Mouse (Mus musculus) layer of hippocampus, adult 9-10 months (tissue): ENCODE data around the gene Zbtb32.

Source experiments
- DNase-seq: peaks from one replicate; pipeline ENCODE4 v3.0.0; 2022; ENCODE audit warnings: low spot score

Gene Zbtb32

GRCm38 (mm10) chr7:30598786-30599185 lies at the start of gene Zbtb32:
Gene Zbtb32, minus strand, starts transcription at chr7:30598909.
- no peak for DNase-seq

GRCm38 (mm10) chr7:30639083-30639482 lies 40.4 kb upstream of the Zbtb32 start:
- no peak for DNase-seq

GRCm38 (mm10) chr7:30636395-30636794 lies 37.7 kb upstream of the Zbtb32 start:
- DNase-seq = no peak

- DNase-seq = no peak
These were observed 37.0 kb upstream of the Zbtb32 start, which contains the start of gene Etv2 for GRCm38 (mm10) chr7:30635752-30636151. Gene Etv2, minus strand, starts transcription at chr7:30635852.

GRCm38 (mm10) chr7:30634621-30635020 lies 35.9 kb upstream of the Zbtb32 start:
- no peak for DNase-seq

- no peak for DNase-seq
These were observed 35.2 kb upstream of the Zbtb32 start for GRCm38 (mm10) chr7:30633762-30634412.

- DNase-seq = no peak
These were observed 30.3 kb upstream of the Zbtb32 start for GRCm38 (mm10) chr7:30629013-30629412.

- no peak for DNase-seq
These were observed 27.9 kb upstream of the Zbtb32 start for GRCm38 (mm10) chr7:30626647-30627046.

GRCm38 (mm10) chr7:30625530-30626384 lies 27.0 kb upstream of the Zbtb32 start, which contains the start of gene Cox6b1:
Gene Cox6b1, minus strand, starts transcription at chr7:30626151.
- peak; percentile 70 for DNase-seq

GRCm38 (mm10) chr7:30619202-30619601 lies 20.5 kb upstream of the Zbtb32 start:
- DNase-seq = no peak

GRCm38 (mm10) chr7:30618658-30619057 lies 19.9 kb upstream of the Zbtb32 start:
- no peak for DNase-seq

- DNase-seq = no peak
These were observed 16.5 kb upstream of the Zbtb32 start for GRCm38 (mm10) chr7:30615049-30615760.

GRCm38 (mm10) chr7:30614454-30614853 lies 15.7 kb upstream of the Zbtb32 start:
- DNase-seq = no peak

GRCm38 (mm10) chr7:30613529-30614112 lies 14.9 kb upstream of the Zbtb32 start:
- no peak for DNase-seq

GRCm38 (mm10) chr7:30612654-30613402 lies 14.1 kb upstream of the Zbtb32 start, which contains the start of gene Upk1a:
Gene Upk1a, minus strand, starts transcription at chr7:30612847.
- no peak for DNase-seq

- DNase-seq = no peak
These were observed 11.3 kb upstream of the Zbtb32 start for GRCm38 (mm10) chr7:30610043-30610442.

- DNase-seq = no peak
These were observed 9.8 kb upstream of the Zbtb32 start for GRCm38 (mm10) chr7:30608476-30608875.

- DNase-seq = no peak
These were observed 9.1 kb upstream of the Zbtb32 start for GRCm38 (mm10) chr7:30607706-30608309.

GRCm38 (mm10) chr7:30604944-30605343 lies 6.2 kb upstream of the Zbtb32 start:
- no peak for DNase-seq

GRCm38 (mm10) chr7:30604424-30604823 lies 5.7 kb upstream of the Zbtb32 start:
- no peak for DNase-seq

GRCm38 (mm10) chr7:30602583-30602982 lies 3.9 kb upstream of the Zbtb32 start:
- no peak for DNase-seq
